Mouse (Mus musculus) bone marrow, adult 2 months (tissue): ENCODE data around the gene Nicn1.

Experiments
- CTCF ChIP-seq: fragments of 200-500 bp; IDR thresholded peaks from 2 replicates; pipeline ENCODE4 v1.5.1; 2011; ENCODE audit warnings: low read length, control low read depth; ENCODE audit not compliant: control insufficient read depth, insufficient read depth
- POLR2A ChIP-seq: fragments of 200-500 bp; IDR thresholded peaks from 2 replicates; pipeline ENCODE4 v1.6.1; 2011; ENCODE audit warnings: low read depth, mild to moderate bottlenecking, control low read depth, low read length, borderline replicate concordance; ENCODE audit not compliant: control insufficient read depth

GRCm38 (mm10) chr9:108318462-108318861 lies 28.2 kb downstream of the Nicn1 start:
- TF ChIP-seq POLR2A (no peak), CTCF (no peak)
